Comparison of ENCODE assay signal across 25 mouse cellular contexts in genomic region chr6:34554291-34554997, GRCm38 (mm10). TPM values are rescaled to one million over a fixed set of nuclear protein-coding genes. Genes with fewer than 3 reads are reported as not detected.
DNase-seq lines count a peak whose midpoint lies in the region; TF ChIP-seq lines count a peak whose summit lies in the region.
"Had no signal": no experiment of that assay in that cellular context is flagged by ENCODE, and none has a peak within 500 bp of the region (broad histone marks: within the 10 kb centered on the region; RNA-seq: fewer than 3 reads in every experiment).

No protein-coding gene starts in this region.

- H3K27me3 ChIP-seq in kidney, adult 2 months (replicated peaks; ENCODE audit: control insufficient read depth, insufficient read depth, low read length), result no peaks in the 10 kb centered on the region
- H3K27me3 ChIP-seq in ES-Bruce4 (ENCODE audit: control insufficient read depth, insufficient read depth, low read length, poor library complexity, severe bottlenecking), result no peaks in the 10 kb centered on the region
- H3K27me3 ChIP-seq: forebrain, embryonic 13.5 days; heart, embryonic 13.5 days had no signal

- 0 out of 2 replicates have a peak, but pooled peaks cover 5% of the 10 kb centered on the region for H3K9me3 ChIP-seq in ES-Bruce4 (replicated peaks; ENCODE audit: control insufficient read depth, insufficient read depth, low read length, poor library complexity, severe bottlenecking)
- H3K9me3 ChIP-seq: forebrain, embryonic 10.5 days; forebrain, embryonic 13.5 days; heart, embryonic 10.5 days had no signal

- no peaks in the 10 kb centered on the region for H3K4me1 ChIP-seq in kidney, adult 2 months (ENCODE audit: control insufficient read depth, insufficient read depth, low read length)
- H3K4me1 ChIP-seq in ES-Bruce4 (ENCODE audit: control insufficient read depth, insufficient read depth, low read length), result peaks cover 8% of the 10 kb centered on the region
- H3K4me1 ChIP-seq: forebrain, embryonic 13.5 days had no signal

- TF ChIP-seq EP300 in ES-Bruce4 (IDR thresholded peaks at IDR 0.05; ENCODE audit: insufficient read depth, low read depth, low read length), result no peak

- H3K36me3 ChIP-seq in kidney, adult 2 months (ENCODE audit: control insufficient read depth, insufficient read depth, low read length), result no peaks in the 10 kb centered on the region
- no peaks in the 10 kb centered on the region for H3K36me3 ChIP-seq in ES-Bruce4 (ENCODE audit: control insufficient read depth, insufficient read depth, low read length, poor library complexity, severe bottlenecking)
- H3K36me3 ChIP-seq: forebrain, embryonic 10.5 days; heart, embryonic 10.5 days; heart, embryonic 13.5 days had no signal

- no peak for TF ChIP-seq CTCF in kidney, adult 2 months (conservative IDR thresholded peaks at IDR 0.05; ENCODE audit: insufficient read depth, insufficient read length, low read depth, low read length)
- no peak for TF ChIP-seq CTCF in ES-Bruce4 (IDR thresholded peaks at IDR 0.05; ENCODE audit: low read depth, low read length)

- H3K4me3 ChIP-seq in kidney, adult 2 months (ENCODE audit: insufficient read depth, low read depth, low read length), result no peak overlapping the region
- H3K4me3 ChIP-seq in ES-Bruce4 (ENCODE audit: low read depth, low read length), result no peak overlapping the region
- H3K4me3 ChIP-seq: forebrain, embryonic 10.5 days; forebrain, embryonic 13.5 days; heart, adult 2 months; heart, embryonic 10.5 days; heart, embryonic 13.5 days had no signal

- H3K9ac ChIP-seq in ES-Bruce4 (ENCODE audit: low read depth, poor library complexity, severe bottlenecking), result no peak overlapping the region
- H3K9ac ChIP-seq: forebrain, embryonic 13.5 days; heart, embryonic 13.5 days; hindbrain, embryonic 14.5 days had no signal

- DNase-seq in kidney, adult 2 months, result no peak
- DNase-seq in kidney, adult 9 months, result no peak
- peak; percentile 88 for DNase-seq in ES-CJ7 (ENCODE audit: low read depth, low spot score)
- peak; percentile 86 for DNase-seq in ZHBTc4 (ENCODE audit: low read depth, low spot score)
- DNase-seq in retina, embryonic 14.5 days (ENCODE audit: low spot score), result no peak
- no peak for DNase-seq in cerebellum, adult 9-10 months
- DNase-seq: adrenal gland, postnatal 10 days; adrenal gland, postnatal 36 days; cerebellum, adult 11 months; cerebellum, adult 2 months; cerebellum, postnatal 10 days; cerebellum, postnatal 36 days; embryo, embryonic 11 days; gastrocnemius, postnatal 10 days; gastrocnemius, postnatal 36 days; heart, adult 2 months; heart, postnatal 14 days; heart, postnatal 4 days had no signal

- TF ChIP-seq POLR2A in kidney, adult 2 months (IDR thresholded peaks at IDR 0.05; ENCODE audit: low read depth, low read length), result no peak
- no peak for TF ChIP-seq POLR2A in ES-Bruce4 (IDR thresholded peaks at IDR 0.05; ENCODE audit: insufficient read depth, low read length)

- 65% methylated on average over 9 of the region's 9 CpGs for WGBS in kidney, adult 2 months

- 0 out of 2 replicates have a peak overlapping the region, but pooled peaks have one; percentile 16 for H3K27ac ChIP-seq in kidney, adult 2 months (ENCODE audit: insufficient read depth, low read depth, low read length)
- H3K27ac ChIP-seq in ES-Bruce4 (ENCODE audit: insufficient read depth, low read length), result peak overlapping the region; percentile 56; the same call in 1 of the 2 replicates
- H3K27ac ChIP-seq: forebrain, embryonic 10.5 days; forebrain, embryonic 13.5 days; heart, adult 2 months; heart, embryonic 10.5 days; heart, embryonic 13.5 days; hindbrain, embryonic 14.5 days; hindbrain, postnatal 0 days had no signal

RNA-seq across cellular contexts. Expression of gene Cald1, which starts 43.9 kb away (rescaled TPM):
- 17.7 and 24.7 TPM in 2 replicates for polyA plus RNA-seq in kidney, adult 2 months (2012; rRNA removed)
- polyA plus RNA-seq in ES-Bruce4 (2011; ENCODE audit: insufficient read depth, insufficient read length, low read depth, missing spikeins), result 392 and 403 TPM in 2 replicates

Comparison
In these comparisons a context has a peak if more than half of its experiments do, and no peak if none do; other contexts are left out.
1. DNase-seq: peak in ES-CJ7 (single experiment) and ZHBTc4 (single experiment); none in kidney, adult 2 months (single experiment), kidney, adult 9 months (single experiment), retina, embryonic 14.5 days (single experiment) and cerebellum, adult 9-10 months (single experiment).
2. RNA of gene Cald1, which starts 43.9 kb away (polyA plus RNA-seq): 392 to 403 TPM in ES-Bruce4; 17.7 to 24.7 TPM in kidney, adult 2 months; every median in the first group is over 10 times any median in the second.